13 mouse cellular contexts compared by ENCODE assay signal in the genomic region with DNA sequence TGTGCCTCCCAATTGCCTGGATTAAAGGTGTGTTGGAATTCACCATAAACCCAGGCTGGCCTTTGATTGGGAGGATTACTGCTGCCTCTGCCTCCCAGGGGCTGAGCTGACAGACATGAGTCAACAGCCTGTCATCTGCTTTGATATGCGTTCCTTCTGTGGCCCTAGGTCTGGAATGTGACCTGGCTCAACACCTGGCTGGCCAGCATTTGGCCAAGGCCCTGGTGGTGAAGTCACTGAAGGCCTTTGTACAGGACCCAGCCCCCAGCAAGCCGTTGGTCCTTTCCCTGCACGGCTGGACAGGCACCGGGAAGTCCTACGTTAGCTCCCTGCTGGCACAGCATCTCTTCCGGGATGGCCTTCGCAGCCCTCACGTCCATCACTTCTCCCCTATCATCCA. TPM values are rescaled to one million over a fixed set of nuclear protein-coding genes. Genes with fewer than 3 reads are reported as not detected.
DNase-seq lines count a peak whose midpoint lies in the region; ATAC-seq and TF ChIP-seq lines count a peak whose summit lies in the region.
"Had no signal": no experiment of that assay in that cellular context is flagged by ENCODE, and none has a peak within 500 bp of the region (broad histone marks: within the 10 kb centered on the region; RNA-seq: fewer than 3 reads in every experiment).

No protein-coding gene starts in this region.

- H3K9ac ChIP-seq in forebrain, embryonic 13.5 days = peak overlapping the region; percentile 41
- no peak overlapping the region for H3K9ac ChIP-seq in forebrain, embryonic 12.5 days
- no peak overlapping the region for H3K9ac ChIP-seq in kidney, embryonic 15.5 days
- no peak overlapping the region for H3K9ac ChIP-seq in ES-Bruce4 (ENCODE audit: low read depth, poor library complexity, severe bottlenecking)

- WGBS in forebrain, embryonic 13.5 days = 84% methylated on average over 8 of the region's 8 CpGs
- 88% methylated on average over 8 of the region's 8 CpGs for WGBS in forebrain, embryonic 12.5 days
- 69% methylated on average over 8 of the region's 8 CpGs for WGBS in kidney, embryonic 15.5 days
- 77% methylated on average over 8 of the region's 8 CpGs for WGBS in lung, adult 2 months

- no peaks in the 10 kb centered on the region for H3K27me3 ChIP-seq in forebrain, embryonic 13.5 days
- no peaks in the 10 kb centered on the region for H3K27me3 ChIP-seq in forebrain, embryonic 12.5 days
- no peaks in the 10 kb centered on the region for H3K27me3 ChIP-seq in kidney, embryonic 15.5 days
- H3K27me3 ChIP-seq in ES-Bruce4 (ENCODE audit: control insufficient read depth, insufficient read depth, low read length, poor library complexity, severe bottlenecking) = no peaks in the 10 kb centered on the region

- TF ChIP-seq CTCF in ES-Bruce4 (IDR thresholded peaks at IDR 0.05; ENCODE audit: low read depth, low read length) = no peak
- TF ChIP-seq CTCF in lung, adult 2 months (IDR thresholded peaks at IDR 0.05; ENCODE audit: insufficient read depth, low read length) = no peak

- TF ChIP-seq POLR2A in ES-Bruce4 (IDR thresholded peaks at IDR 0.05; ENCODE audit: insufficient read depth, low read length) = no peak
- no peak for TF ChIP-seq POLR2A in lung, adult 2 months (IDR thresholded peaks at IDR 0.05; ENCODE audit: borderline replicate concordance, extremely low read depth, low read depth, low read length)

- peak; percentile 48; the same call in 1 of the 2 replicates for TF ChIP-seq EP300 in ES-Bruce4 (IDR thresholded peaks at IDR 0.05; ENCODE audit: insufficient read depth, low read depth, low read length)

- no peak overlapping the region for H3K4me3 ChIP-seq in forebrain, embryonic 13.5 days
- no peak overlapping the region for H3K4me3 ChIP-seq in forebrain, embryonic 12.5 days (replicated peaks)
- H3K4me3 ChIP-seq in kidney, embryonic 15.5 days (replicated peaks) = no peak overlapping the region
- no peak overlapping the region for H3K4me3 ChIP-seq in ES-Bruce4 (ENCODE audit: low read depth, low read length)
- H3K4me3 ChIP-seq in lung, adult 2 months (replicated peaks; ENCODE audit: extremely low read depth, low read depth, low read length) = no peak overlapping the region

- peak overlapping the region; percentile 19; the same call in 1 of the 2 replicates for H3K27ac ChIP-seq in forebrain, embryonic 13.5 days
- H3K27ac ChIP-seq in forebrain, embryonic 12.5 days = no peak overlapping the region
- no peak overlapping the region for H3K27ac ChIP-seq in kidney, embryonic 15.5 days
- H3K27ac ChIP-seq in ES-Bruce4 (ENCODE audit: insufficient read depth, low read length) = no peak overlapping the region

- H3K36me3 ChIP-seq in forebrain, embryonic 13.5 days (ENCODE audit: poor library complexity, severe bottlenecking) = peaks cover 53% of the 10 kb centered on the region
- H3K36me3 ChIP-seq in forebrain, embryonic 12.5 days (replicated peaks) = peaks cover 45% of the 10 kb centered on the region
- peaks cover 50% of the 10 kb centered on the region for H3K36me3 ChIP-seq in kidney, embryonic 15.5 days
- no peaks in the 10 kb centered on the region for H3K36me3 ChIP-seq in ES-Bruce4 (ENCODE audit: control insufficient read depth, insufficient read depth, low read length, poor library complexity, severe bottlenecking)

- peak overlapping the region; percentile 61 for H3K4me2 ChIP-seq in forebrain, embryonic 13.5 days
- H3K4me2 ChIP-seq in forebrain, embryonic 12.5 days = no peak overlapping the region
- no peak overlapping the region for H3K4me2 ChIP-seq in kidney, embryonic 15.5 days

- no peak for ATAC-seq in forebrain, embryonic 13.5 days
- no peak for ATAC-seq in forebrain, embryonic 12.5 days (ENCODE audit: low FRiP score)
- ATAC-seq in kidney, embryonic 15.5 days (replicated peaks; ENCODE audit: low FRiP score) = no peak

- DNase-seq in kidney, adult 9 months = peak; percentile 53
- peak; percentile 45 to 54 for DNase-seq in kidney, postnatal 36 days
- no peak for DNase-seq in urinary bladder, postnatal 25 days (ENCODE audit: low spot score)
- no peak for DNase-seq in lung, adult 2 months
- DNase-seq: cerebellum, postnatal 10 days; gastrocnemius, adult 2 months; lung, postnatal 4 days had no signal

- no peaks in the 10 kb centered on the region for H3K9me3 ChIP-seq in forebrain, embryonic 13.5 days (replicated peaks)
- H3K9me3 ChIP-seq in forebrain, embryonic 12.5 days = no peaks in the 10 kb centered on the region
- H3K9me3 ChIP-seq in kidney, embryonic 15.5 days (replicated peaks) = no peaks in the 10 kb centered on the region
- H3K9me3 ChIP-seq in ES-Bruce4 (replicated peaks; ENCODE audit: control insufficient read depth, insufficient read depth, low read length, poor library complexity, severe bottlenecking) = no peaks in the 10 kb centered on the region
- H3K9me3 ChIP-seq: G1E had no signal

- peaks cover 19% of the 10 kb centered on the region for H3K4me1 ChIP-seq in forebrain, embryonic 13.5 days
- H3K4me1 ChIP-seq in forebrain, embryonic 12.5 days = peaks cover 15% of the 10 kb centered on the region; the same call in 1 of the 2 replicates
- peaks cover 18% of the 10 kb centered on the region for H3K4me1 ChIP-seq in kidney, embryonic 15.5 days
- H3K4me1 ChIP-seq in ES-Bruce4 (ENCODE audit: control insufficient read depth, insufficient read depth, low read length) = peaks cover 6% of the 10 kb centered on the region
- H3K4me1 ChIP-seq in lung, adult 2 months (ENCODE audit: control insufficient read depth, insufficient read depth, low read length) = no peaks in the 10 kb centered on the region

RNA-seq across cellular contexts. Expression of a gene that starts 1.5 kb away (rescaled TPM):
- polyA plus RNA-seq in forebrain, embryonic 13.5 days (2015; fragmentation: Nextera tagmentation; extraction: Ambion mirVana) = 55.8 and 62.2 TPM in 2 replicates
- polyA plus RNA-seq in forebrain, embryonic 12.5 days (2016; fragmentation: Nextera tagmentation; extraction: Ambion mirVana) = 53.3 and 57.0 TPM in 2 replicates
- 64.8 and 70.5 TPM in 2 replicates for polyA plus RNA-seq in kidney, embryonic 15.5 days (2015; fragmentation: Nextera tagmentation; extraction: Ambion mirVana)
- polyA plus RNA-seq in ES-Bruce4 (2011; ENCODE audit: insufficient read depth, insufficient read length, low read depth, missing spikeins) = 77.0 and 83.7 TPM in 2 replicates
- polyA plus RNA-seq in lung, adult 2 months (2012; rRNA removed) = 65.3 and 67.8 TPM in 2 replicates

RNA-seq across cellular contexts. Expression of a gene that starts 16.9 kb away (rescaled TPM):
- 0.43 and 0.48 TPM in 2 replicates for polyA plus RNA-seq in forebrain, embryonic 13.5 days (2015; fragmentation: Nextera tagmentation; extraction: Ambion mirVana)
- 0.46 and 0.67 TPM in 2 replicates for polyA plus RNA-seq in forebrain, embryonic 12.5 days (2016; fragmentation: Nextera tagmentation; extraction: Ambion mirVana)
- 0.15 and 0.25 TPM in 2 replicates for polyA plus RNA-seq in kidney, embryonic 15.5 days (2015; fragmentation: Nextera tagmentation; extraction: Ambion mirVana)
- polyA plus RNA-seq in ES-Bruce4 (2011; ENCODE audit: insufficient read depth, insufficient read length, low read depth, missing spikeins) = 2.2 TPM in 2 replicates
- 9.7 and 12.0 TPM in 2 replicates for polyA plus RNA-seq in lung, adult 2 months (2012; rRNA removed)

RNA-seq across cellular contexts. Expression of a gene that starts 17.1 kb away (rescaled TPM):
- 4.6 and 5.4 TPM in 2 replicates for polyA plus RNA-seq in forebrain, embryonic 13.5 days (2015; fragmentation: Nextera tagmentation; extraction: Ambion mirVana)
- polyA plus RNA-seq in forebrain, embryonic 12.5 days (2016; fragmentation: Nextera tagmentation; extraction: Ambion mirVana) = 3.9 and 5.3 TPM in 2 replicates
- polyA plus RNA-seq in kidney, embryonic 15.5 days (2015; fragmentation: Nextera tagmentation; extraction: Ambion mirVana) = 5.1 and 5.5 TPM in 2 replicates
- polyA plus RNA-seq in ES-Bruce4 (2011; ENCODE audit: insufficient read depth, insufficient read length, low read depth, missing spikeins) = 9.9 and 11.6 TPM in 2 replicates
- polyA plus RNA-seq in lung, adult 2 months (2012; rRNA removed) = 5.6 and 10.7 TPM in 2 replicates

RNA-seq across cellular contexts. Expression of a gene that starts 17.7 kb away (rescaled TPM):
- 1.6 and 2.5 TPM in 2 replicates for polyA plus RNA-seq in forebrain, embryonic 13.5 days (2015; fragmentation: Nextera tagmentation; extraction: Ambion mirVana)
- polyA plus RNA-seq in forebrain, embryonic 12.5 days (2016; fragmentation: Nextera tagmentation; extraction: Ambion mirVana) = 1.9 and 2.1 TPM in 2 replicates
- 0.18 TPM in 1 of 2 replicates, not detected in the other for polyA plus RNA-seq in kidney, embryonic 15.5 days (2015; fragmentation: Nextera tagmentation; extraction: Ambion mirVana)
- polyA plus RNA-seq in ES-Bruce4 (2011; ENCODE audit: insufficient read depth, insufficient read length, low read depth, missing spikeins) = not detected in 2 replicates
- polyA plus RNA-seq in lung, adult 2 months (2012; rRNA removed) = 0.18 and 0.41 TPM in 2 replicates
- polyA plus RNA-seq: G1E; large intestine, adult 2 months had no signal

RNA-seq across cellular contexts. Expression of a gene that starts 25.7 kb away (rescaled TPM):
- polyA plus RNA-seq in forebrain, embryonic 13.5 days (2015; fragmentation: Nextera tagmentation; extraction: Ambion mirVana) = 0.45 and 1.4 TPM in 2 replicates
- 0.15 and 0.45 TPM in 2 replicates for polyA plus RNA-seq in forebrain, embryonic 12.5 days (2016; fragmentation: Nextera tagmentation; extraction: Ambion mirVana)
- polyA plus RNA-seq in kidney, embryonic 15.5 days (2015; fragmentation: Nextera tagmentation; extraction: Ambion mirVana) = 0.45 and 0.64 TPM in 2 replicates
- polyA plus RNA-seq in ES-Bruce4 (2011; ENCODE audit: insufficient read depth, insufficient read length, low read depth, missing spikeins) = not detected in 2 replicates
- 2.1 and 2.4 TPM in 2 replicates for polyA plus RNA-seq in lung, adult 2 months (2012; rRNA removed)
- polyA plus RNA-seq: G1E; large intestine, adult 2 months had no signal

Comparison
In these comparisons a context has a peak if more than half of its experiments do, and no peak if none do; other contexts are left out.
1. DNase-seq: peak in kidney, adult 9 months (single experiment) and kidney, postnatal 36 days (2 of 2); none in urinary bladder, postnatal 25 days (single experiment) and lung, adult 2 months (single experiment).